Mouse (Mus musculus) lung, postnatal 0 days (tissue): Measurements from ENCODE around the gene H2-K1.

ENCODE experiments used
- CTCF ChIP-seq: IDR thresholded peaks from 2 replicates; pipeline ENCODE4 v1.5.1; 2016; ENCODE audit warnings: antibody characterized with exemption, mild to moderate bottlenecking
- EP300 ChIP-seq: IDR thresholded peaks from 2 replicates; pipeline ENCODE4 v1.6.1; 2016; ENCODE audit warnings: antibody characterized with exemption, mild to moderate bottlenecking, control low read depth

- no peak for TF ChIP-seq CTCF
- peak; percentile 68 for TF ChIP-seq EP300
Measured at GRCm38 (mm10) chr17:33979512-33980050, 20.6 kb downstream of the H2-K1 start.
